Mouse (Mus musculus) urinary bladder, postnatal 10 days (tissue): ENCODE measurements around the gene Gm20388.
A peak's percentile ranks its signal among the peaks of the same experiment; 100 is the strongest.

ENCODE experiments used
- DNase-seq: peaks from one replicate; pipeline ENCODE4 v3.0.0; 2022; ENCODE audit warnings: low spot score

Gm20388 gene

DNA sequence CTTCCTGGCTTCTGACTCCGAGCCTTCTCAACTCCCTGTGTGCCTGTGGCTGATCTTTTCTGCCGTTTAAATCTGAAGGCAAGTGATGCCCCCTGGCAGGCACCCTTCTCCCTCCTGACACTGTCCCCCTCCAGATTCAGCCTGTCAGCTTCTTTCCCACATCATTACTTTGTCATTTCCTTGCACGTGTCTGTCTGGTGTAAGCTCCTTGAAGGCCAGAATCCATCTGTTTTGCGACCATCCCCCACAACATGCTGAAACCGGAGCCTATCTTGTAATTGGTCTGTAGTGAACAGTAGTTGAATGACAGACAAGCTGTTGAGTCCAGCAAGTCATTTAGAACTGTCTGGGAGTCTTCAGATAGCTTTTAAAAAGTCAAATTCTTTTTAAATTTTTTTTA lies 134.8 kb downstream of the Gm20388 start:
- DNase-seq = no peak

DNA sequence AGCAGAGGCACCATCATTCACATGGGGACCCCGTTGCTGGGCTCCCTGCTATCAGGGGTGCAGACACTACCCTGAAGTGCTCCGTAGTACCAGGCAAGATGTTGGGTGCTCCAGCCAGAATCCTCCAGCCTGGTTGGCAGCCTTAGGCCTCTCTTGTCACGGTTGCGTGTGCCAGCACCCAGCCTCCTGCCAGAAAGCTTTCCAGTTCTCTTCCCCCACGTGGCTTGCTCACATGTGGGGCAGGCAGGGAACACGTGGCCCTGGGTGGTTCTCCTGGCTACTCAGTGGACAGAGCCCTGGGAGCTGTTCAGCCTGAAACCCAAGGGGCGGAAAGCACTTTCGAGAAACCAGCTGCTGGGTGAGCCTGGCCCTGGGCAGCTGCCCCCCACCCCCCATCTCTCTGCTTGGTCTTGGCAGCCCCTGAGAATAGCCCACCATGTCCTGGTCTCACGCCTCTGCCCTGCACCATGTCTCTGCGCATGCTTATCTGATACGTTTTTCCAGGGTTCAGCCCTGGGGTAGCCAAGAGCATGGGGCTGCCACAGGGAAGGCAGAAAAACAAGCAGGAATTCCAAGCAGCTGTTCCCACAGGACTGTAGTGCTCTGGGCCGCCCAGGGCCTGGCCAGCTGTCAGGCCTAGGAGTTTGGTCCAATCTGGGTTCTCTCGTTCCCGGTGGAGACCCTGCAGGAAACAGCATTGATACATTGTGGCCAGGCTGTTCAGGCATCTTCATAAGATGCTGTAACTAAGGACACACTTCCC lies 135.8 kb downstream of the Gm20388 start:
- peak; percentile 36 for DNase-seq

GRCm38 (mm10) chr8:120049949-120050348 lies 139.3 kb downstream of the Gm20388 start:
- DNase-seq = no peak

GRCm38 (mm10) chr8:120050376-120050775 lies 139.7 kb downstream of the Gm20388 start:
- DNase-seq = no peak

- no peak for DNase-seq
These were observed 140.4 kb downstream of the Gm20388 start for GRCm38 (mm10) chr8:120051006-120051405.

DNA sequence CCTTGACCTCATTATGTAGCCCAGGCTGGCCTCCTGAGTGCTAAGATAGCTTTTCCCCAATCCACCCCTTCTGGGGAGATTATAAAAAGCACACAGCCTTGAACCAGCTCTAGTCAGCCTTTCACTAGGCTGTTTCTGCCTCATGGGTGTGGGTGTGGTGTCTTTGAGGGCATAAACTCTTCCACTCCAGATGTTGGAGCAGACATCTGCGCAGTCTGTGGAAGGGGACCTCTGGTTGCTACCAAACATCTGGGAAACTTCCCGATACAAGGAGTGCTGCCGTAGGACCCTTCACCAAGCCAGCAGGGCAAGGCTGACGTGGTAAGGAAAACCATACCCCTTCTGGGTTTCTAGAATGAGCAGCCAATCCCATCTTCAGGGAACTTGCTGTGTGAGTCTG lies 141.3 kb downstream of the Gm20388 start:
- DNase-seq = no peak

GRCm38 (mm10) chr8:120052318-120052717 lies 141.7 kb downstream of the Gm20388 start:
- no peak for DNase-seq

DNA sequence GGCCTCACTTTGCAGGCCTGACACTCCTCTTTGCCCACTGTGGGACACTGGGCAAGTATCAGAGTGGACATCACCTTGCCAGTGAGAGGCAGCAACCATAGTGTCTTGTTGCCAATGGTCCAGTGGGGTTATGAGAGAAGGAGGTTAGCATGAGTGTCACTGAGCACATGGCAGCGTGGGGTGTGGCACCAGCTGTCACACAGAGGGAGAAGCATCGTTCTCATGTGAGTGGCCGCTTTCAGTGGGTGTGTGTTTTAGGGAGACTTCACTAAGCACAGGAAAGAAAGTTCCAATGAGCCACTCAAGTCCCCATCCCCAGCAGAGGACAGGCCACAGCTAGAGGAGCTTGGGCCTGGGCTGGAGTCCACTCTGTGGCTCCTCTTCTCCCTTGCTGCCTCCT lies 144.2 kb downstream of the Gm20388 start:
- no peak for DNase-seq

DNA sequence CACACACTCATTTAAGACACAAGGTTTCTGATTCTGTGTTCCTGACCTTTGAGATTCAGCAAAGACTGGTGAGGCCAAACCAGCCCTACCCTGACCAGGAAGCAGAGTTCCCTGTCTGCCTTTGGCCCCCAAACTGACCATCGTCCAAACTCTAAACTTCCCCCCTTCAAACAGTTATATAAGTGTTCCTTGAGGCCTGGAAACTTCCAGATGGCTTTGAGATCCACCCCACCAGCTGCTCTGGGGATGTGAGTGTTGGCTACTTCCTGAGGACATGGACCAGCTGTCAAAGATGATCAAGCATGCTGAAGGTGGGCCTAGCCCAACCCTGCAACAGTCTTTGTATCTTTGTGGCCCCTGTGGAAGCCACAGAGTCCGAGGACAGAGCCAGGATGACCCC lies 146.4 kb downstream of the Gm20388 start:
- no peak for DNase-seq

DNA sequence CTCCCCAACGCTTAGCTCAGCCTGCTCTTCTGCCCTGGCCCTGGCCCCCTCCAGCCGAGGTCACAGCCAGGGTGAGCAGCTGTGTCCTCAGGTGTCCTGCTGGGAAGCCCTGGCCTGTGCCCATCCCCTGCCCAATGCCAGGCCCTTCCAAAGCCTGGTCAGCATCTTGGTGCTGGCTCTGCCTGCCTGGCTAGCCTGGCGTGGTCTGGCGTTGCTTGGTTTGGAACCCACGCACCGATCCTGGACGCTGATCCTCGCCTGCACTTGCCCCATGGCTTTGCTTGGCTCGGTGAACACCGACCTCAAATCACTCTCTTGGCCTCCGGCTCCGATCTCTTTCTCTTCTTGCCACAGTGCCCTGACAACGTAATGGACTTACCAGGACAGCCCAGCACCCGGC lies 152.1 kb downstream of the Gm20388 start:
- DNase-seq = no peak

GRCm38 (mm10) chr8:120063326-120063725 lies 152.7 kb downstream of the Gm20388 start:
- DNase-seq = no peak

- DNase-seq = no peak
These were observed 155.0 kb downstream of the Gm20388 start for GRCm38 (mm10) chr8:120065611-120066010.

GRCm38 (mm10) chr8:120066226-120066625 lies 155.6 kb downstream of the Gm20388 start:
- no peak for DNase-seq

DNA sequence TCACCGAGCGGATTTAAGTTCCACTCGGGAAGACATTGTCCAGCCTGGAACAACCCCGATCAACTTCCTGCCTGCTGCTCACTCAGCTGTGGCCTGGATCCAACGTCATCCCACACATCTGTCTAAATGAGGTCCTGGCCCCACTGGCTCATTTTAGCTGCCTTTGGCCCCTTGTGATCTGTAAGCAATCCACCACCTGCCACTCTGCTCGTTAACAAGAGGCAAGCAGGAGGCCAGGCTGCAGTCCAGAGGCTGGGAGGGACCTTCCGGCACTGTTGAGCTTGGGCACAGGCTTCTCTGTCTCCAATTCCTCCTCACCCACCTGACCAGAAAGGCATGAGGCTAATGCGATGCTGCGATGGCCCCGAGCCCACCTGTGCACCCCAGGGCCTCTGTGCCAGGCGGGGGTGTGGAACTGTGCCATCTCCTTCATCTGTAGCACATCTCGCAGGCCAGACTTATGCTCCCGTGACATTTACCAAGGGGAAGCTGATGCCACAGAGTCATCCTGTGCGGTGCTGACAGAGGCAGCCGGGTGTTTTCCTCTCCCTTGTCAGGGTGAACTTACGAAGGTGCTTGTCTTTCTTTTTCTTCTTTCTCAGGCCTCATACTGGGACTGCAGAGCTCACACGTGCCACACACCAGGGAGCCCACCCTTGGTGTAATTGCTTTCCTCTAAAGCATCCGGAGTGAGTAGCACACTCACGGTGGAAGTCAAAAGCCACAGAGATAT lies 157.5 kb downstream of the Gm20388 start:
- DNase-seq = no peak

- DNase-seq = peak; percentile 62
These were observed 161.0 kb downstream of the Gm20388 start for GRCm38 (mm10) chr8:120071684-120072083.

DNA sequence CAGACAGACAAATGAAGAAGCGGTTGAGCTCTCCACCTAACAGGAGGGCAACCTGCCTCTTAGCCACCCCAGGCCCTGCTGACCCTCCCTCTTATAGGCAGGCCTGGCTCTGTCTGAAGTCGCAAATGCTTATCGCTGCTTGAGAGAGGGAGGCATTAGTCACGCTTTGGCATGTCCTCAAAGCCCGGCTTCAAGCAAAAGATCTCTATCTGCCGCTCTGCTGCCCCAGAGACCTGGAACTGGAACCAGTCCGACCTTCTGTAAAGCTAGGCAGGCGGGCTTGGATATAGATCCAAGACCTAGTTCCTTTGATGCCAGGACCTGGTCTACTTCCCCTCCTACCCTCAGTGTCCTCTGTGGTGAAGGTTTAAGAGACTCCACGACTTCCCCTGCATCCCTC lies 161.6 kb downstream of the Gm20388 start:
- no peak for DNase-seq

GRCm38 (mm10) chr8:120072827-120073226 lies 162.2 kb downstream of the Gm20388 start:
- DNase-seq = no peak

- no peak for DNase-seq
These were observed 163.9 kb downstream of the Gm20388 start for GRCm38 (mm10) chr8:120074516-120074915.

GRCm38 (mm10) chr8:120075347-120075746 lies 164.7 kb downstream of the Gm20388 start:
- DNase-seq = no peak

DNA sequence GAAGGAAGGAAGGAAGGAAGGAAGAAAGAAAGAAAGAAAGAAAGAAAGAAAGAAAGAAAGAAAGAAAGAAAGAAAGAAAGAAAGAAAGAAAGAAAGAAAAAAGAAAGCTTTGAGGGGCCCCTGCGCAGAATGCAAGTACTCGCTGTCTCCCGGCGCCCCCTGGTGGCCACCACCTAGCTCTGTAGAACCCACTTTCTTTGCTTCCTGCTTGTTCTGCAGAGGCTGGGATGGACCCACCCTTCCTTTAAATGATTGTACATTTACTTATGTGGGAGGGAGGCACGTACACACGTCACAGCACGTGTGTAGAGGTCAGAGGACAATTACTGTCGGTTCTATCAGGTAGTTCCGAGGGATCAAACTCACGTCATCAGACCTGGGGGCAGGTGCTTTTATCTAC lies 167.4 kb downstream of the Gm20388 start:
- peak; percentile 37 for DNase-seq

DNA sequence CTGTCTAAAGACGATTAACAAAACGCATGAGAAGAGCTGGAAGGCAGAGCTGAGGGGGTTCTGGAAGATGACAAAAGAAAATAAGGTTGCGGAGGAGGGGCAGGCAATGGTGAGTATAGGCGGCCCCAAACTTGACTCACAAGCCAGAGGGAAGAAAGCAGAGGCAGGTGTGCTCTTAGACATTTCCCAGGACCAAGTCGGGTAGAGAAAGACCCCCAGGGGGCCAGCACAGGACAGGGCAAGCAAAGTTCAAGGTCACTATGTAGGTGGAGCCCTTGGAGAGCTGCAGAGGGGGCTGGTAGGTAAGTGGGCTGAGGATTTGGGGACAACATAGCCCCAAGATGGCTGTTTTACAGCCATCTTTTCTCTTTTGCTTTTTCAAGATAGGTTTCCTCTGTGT lies 168.7 kb downstream of the Gm20388 start:
- no peak for DNase-seq

- no peak for DNase-seq
These were observed 172.6 kb downstream of the Gm20388 start for GRCm38 (mm10) chr8:120083261-120083660.

- DNase-seq = no peak
These were observed 174.1 kb downstream of the Gm20388 start for GRCm38 (mm10) chr8:120084783-120085182.

DNA sequence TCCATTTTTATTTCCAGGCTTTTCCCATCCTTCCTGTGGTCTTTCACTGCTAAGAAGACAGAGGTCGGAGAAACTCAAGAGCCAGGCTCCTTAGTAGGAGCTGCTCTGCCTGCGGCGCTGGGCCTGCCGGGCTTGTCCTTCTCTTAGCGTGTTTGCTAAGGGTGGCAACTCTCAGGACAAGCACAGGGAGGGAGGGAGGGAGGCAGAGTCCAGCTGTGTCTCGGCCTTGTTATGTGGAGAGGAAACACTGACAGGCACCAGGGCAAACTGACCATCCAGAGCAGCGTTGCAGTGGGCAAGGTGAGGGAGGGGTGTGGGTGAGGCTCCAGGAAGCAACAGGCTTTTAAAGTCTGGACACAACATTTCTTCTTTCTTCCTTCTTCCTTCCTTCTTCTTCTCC lies 178.9 kb downstream of the Gm20388 start:
- no peak for DNase-seq
